11 mouse cellular contexts compared by ENCODE assay signal in the genomic region with DNA sequence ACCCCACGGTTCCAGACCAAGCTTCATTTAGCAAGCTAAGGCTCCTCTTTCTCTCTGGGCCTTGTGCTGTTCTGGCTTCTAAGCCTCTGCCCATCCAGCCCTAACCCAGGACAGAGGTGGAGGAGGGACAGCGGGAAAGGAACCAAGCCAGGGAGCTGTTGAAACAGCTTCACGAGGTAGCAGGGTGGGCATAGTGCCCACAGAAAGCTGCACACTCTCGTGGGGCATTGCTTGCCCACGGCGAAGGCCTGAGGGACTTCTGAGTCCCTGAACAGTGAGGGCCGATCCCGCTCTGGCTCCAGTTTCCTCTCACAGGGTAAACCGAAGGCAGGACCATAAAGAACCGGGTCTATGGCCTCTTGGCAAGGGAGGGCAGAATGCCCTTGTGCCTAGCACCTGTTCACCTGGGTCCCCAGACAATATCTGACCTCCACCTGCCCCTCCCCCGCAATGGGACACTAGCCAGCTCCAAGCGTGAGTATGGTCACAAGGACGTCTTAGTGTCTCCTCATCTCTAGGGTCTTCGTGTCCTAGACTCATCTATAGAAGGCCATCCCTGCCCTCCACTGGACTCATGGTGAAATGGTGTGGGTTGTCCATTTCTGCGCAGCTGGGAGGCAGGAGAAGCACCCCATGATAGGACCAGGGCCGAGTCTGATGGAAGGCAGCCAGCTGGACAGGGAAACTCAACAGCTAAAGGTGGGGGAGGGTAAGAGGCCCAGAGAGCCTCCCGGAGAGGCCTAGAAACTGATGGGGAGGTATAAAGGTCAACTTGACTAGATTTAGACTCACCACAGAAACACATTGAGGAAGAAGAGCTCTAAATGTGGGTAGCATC.
DNase-seq lines count a peak whose midpoint lies in the region; ATAC-seq lines count a peak whose summit lies in the region.
"Had no signal": no experiment of that assay in that cellular context is flagged by ENCODE, and none has a peak within 500 bp of the region (broad histone marks: within the 10 kb centered on the region; RNA-seq: fewer than 3 reads in every experiment).

No protein-coding gene starts in this region.

- no peak overlapping the region for H3K4me3 ChIP-seq in limb, embryonic 13.5 days
- H3K4me3 ChIP-seq in limb, embryonic 10.5 days, result no peak overlapping the region
- H3K4me3 ChIP-seq in heart, embryonic 14.5 days (ENCODE audit: control insufficient read depth in 1 of 2, insufficient read depth in 1 of 2, low read depth in 1 of 2, low read length in 2 of 2), result no peak overlapping the region
- no peak overlapping the region for H3K4me3 ChIP-seq in lung, embryonic 16.5 days (ENCODE audit: low read length)
- H3K4me3 ChIP-seq: forebrain, embryonic 15.5 days; limb, embryonic 15.5 days had no signal

- ATAC-seq in limb, embryonic 13.5 days (ENCODE audit: low FRiP score, low read depth), result no peak
- ATAC-seq in common myeloid progenitor, adult 5-6 weeks (replicated peaks; ENCODE audit: low read depth, poor library complexity, severe bottlenecking), result peak; percentile 17; the same call in 1 of the 2 replicates
- no peak for ATAC-seq in heart, embryonic 14.5 days (ENCODE audit: insufficient number of reproducible peaks, insufficient read depth, low FRiP score, low read depth)
- ATAC-seq in lung, embryonic 16.5 days (ENCODE audit: low read depth), result peak; percentile 72
- ATAC-seq: forebrain, embryonic 15.5 days had no signal

- H3K4me2 ChIP-seq in limb, embryonic 13.5 days (replicated peaks), result no peak overlapping the region
- no peak overlapping the region for H3K4me2 ChIP-seq in heart, embryonic 14.5 days (ENCODE audit: low read length)
- no peak overlapping the region for H3K4me2 ChIP-seq in lung, embryonic 16.5 days (ENCODE audit: low read depth, low read length)
- H3K4me2 ChIP-seq: forebrain, embryonic 15.5 days; limb, embryonic 15.5 days had no signal

- peaks cover 39% of the 10 kb centered on the region for H3K4me1 ChIP-seq in limb, embryonic 13.5 days
- peaks cover 16% of the 10 kb centered on the region for H3K4me1 ChIP-seq in limb, embryonic 10.5 days
- H3K4me1 ChIP-seq in heart, embryonic 14.5 days (ENCODE audit: control insufficient read depth in 2 of 2, insufficient read depth in 2 of 2, low read length in 2 of 2), result peaks cover 28 to 35% of the 10 kb centered on the region in 2 experiments
- peaks cover 14% of the 10 kb centered on the region for H3K4me1 ChIP-seq in lung, embryonic 16.5 days (replicated peaks; ENCODE audit: control insufficient read depth, insufficient read depth, low read length)

- no peak for DNase-seq in limb, embryonic 10.5 days (ENCODE audit: low spot score)
- no peak for DNase-seq in spleen, postnatal 10 days (ENCODE audit: low spot score in 2 of 2)
- DNase-seq in left cerebral cortex, adult 9 months (ENCODE audit: low spot score in 2 of 2), result no peak
- DNase-seq: right cerebral cortex, postnatal 14 days; thymus, postnatal 14 days had no signal

- H3K36me3 ChIP-seq in limb, embryonic 13.5 days, result no peaks in the 10 kb centered on the region
- no peaks in the 10 kb centered on the region for H3K36me3 ChIP-seq in limb, embryonic 10.5 days
- H3K36me3 ChIP-seq in heart, embryonic 14.5 days (ENCODE audit: control insufficient read depth, insufficient read depth, low read length), result no peaks in the 10 kb centered on the region
- H3K36me3 ChIP-seq in lung, embryonic 16.5 days (ENCODE audit: control insufficient read depth, insufficient read depth, low read length), result no peaks in the 10 kb centered on the region
- H3K36me3 ChIP-seq: forebrain, embryonic 15.5 days; limb, embryonic 15.5 days had no signal

- WGBS in limb, embryonic 13.5 days, result 84% methylated on average over 17 of the region's 17 CpGs
- WGBS in limb, embryonic 10.5 days, result 88% methylated on average over 17 of the region's 17 CpGs
- 67% methylated on average over 17 of the region's 17 CpGs for WGBS in heart, embryonic 14.5 days
- WGBS in lung, embryonic 16.5 days, result 65% methylated on average over 17 of the region's 17 CpGs

- H3K9ac ChIP-seq in limb, embryonic 13.5 days, result peak overlapping the region; percentile 15; the same call in 1 of the 2 replicates
- peak overlapping the region; percentile 25; the same call in 1 of the 2 replicates for H3K9ac ChIP-seq in heart, embryonic 14.5 days (ENCODE audit: low read length)
- H3K9ac ChIP-seq in lung, embryonic 16.5 days (ENCODE audit: low read length), result no peak overlapping the region
- H3K9ac ChIP-seq: forebrain, embryonic 15.5 days; limb, embryonic 15.5 days had no signal

- no peaks in the 10 kb centered on the region for H3K27me3 ChIP-seq in limb, embryonic 13.5 days
- H3K27me3 ChIP-seq in limb, embryonic 10.5 days (ENCODE audit: low read depth, poor library complexity, severe bottlenecking), result 0 out of 2 replicates have a peak, but pooled peaks cover 3% of the 10 kb centered on the region
- no peaks in the 10 kb centered on the region for H3K27me3 ChIP-seq in heart, embryonic 14.5 days (ENCODE audit: control insufficient read depth, insufficient read depth, low read length)
- H3K27me3 ChIP-seq in lung, embryonic 16.5 days (ENCODE audit: control insufficient read depth, insufficient read depth, low read depth, low read length), result no peaks in the 10 kb centered on the region
- H3K27me3 ChIP-seq: forebrain, embryonic 15.5 days; limb, embryonic 15.5 days had no signal

- H3K27ac ChIP-seq in limb, embryonic 13.5 days, result no peak overlapping the region
- H3K27ac ChIP-seq in limb, embryonic 10.5 days, result no peak overlapping the region
- no peak overlapping the region for H3K27ac ChIP-seq in heart, embryonic 14.5 days (replicated peaks in 1 of 2; ENCODE audit: control insufficient read depth in 1 of 2, insufficient read depth in 1 of 2, low read depth in 2 of 2, low read length in 2 of 2)
- no peak overlapping the region for H3K27ac ChIP-seq in lung, embryonic 16.5 days (ENCODE audit: low read length)
- H3K27ac ChIP-seq: limb, embryonic 15.5 days had no signal

- no peaks in the 10 kb centered on the region for H3K9me3 ChIP-seq in limb, embryonic 13.5 days
- H3K9me3 ChIP-seq in limb, embryonic 10.5 days (replicated peaks), result no peaks in the 10 kb centered on the region
- no peaks in the 10 kb centered on the region for H3K9me3 ChIP-seq in heart, embryonic 14.5 days (ENCODE audit: control insufficient read depth, low read length)
- no peaks in the 10 kb centered on the region for H3K9me3 ChIP-seq in lung, embryonic 16.5 days (ENCODE audit: control insufficient read depth, low read length)
- H3K9me3 ChIP-seq: forebrain, embryonic 15.5 days; limb, embryonic 15.5 days had no signal

Comparison
In these comparisons a context has a peak if more than half of its experiments do, and no peak if none do; other contexts are left out.
1. ATAC-seq: peak in common myeloid progenitor, adult 5-6 weeks (single experiment) and lung, embryonic 16.5 days (single experiment); none in limb, embryonic 13.5 days (single experiment) and heart, embryonic 14.5 days (single experiment).